Mouse (Mus musculus) embryonic facial prominence, embryonic 15.5 days (tissue): ENCODE results near the gene Pdlim4. TPM values are rescaled to one million over a fixed set of nuclear protein-coding genes. Genes with fewer than 3 reads are reported as not detected.

Source experiments
- ATAC-seq: fragments of 200-750 bp; cut with Nextera tagmentation; 2 replicates; pipeline ENCODE4 v1.8.0; 2017; ENCODE audit warnings: low read depth, moderate TSS enrichment; ENCODE audit not compliant: insufficient number of reproducible peaks, low FRiP score, low TSS enrichment
- H3K27ac ChIP-seq: fragments of 300-500 bp; sonication (generic); replicated peaks from 2 replicates; pipeline ENCODE4 v1.5.1; 2015; ENCODE audit warnings: mild to moderate bottlenecking, inconsistent platforms
- H3K27me3 ChIP-seq: fragments of 300-500 bp; sonication (generic); 2 replicates; pipeline ENCODE4 v1.6.1; 2015; ENCODE audit warnings: inconsistent platforms
- H3K36me3 ChIP-seq: fragments of 300-500 bp; sonication (generic); 2 replicates; pipeline ENCODE4 v1.6.1; 2015; ENCODE audit warnings: mild to moderate bottlenecking, inconsistent platforms
- H3K4me1 ChIP-seq: fragments of 300-500 bp; sonication (generic); 2 replicates; pipeline ENCODE4 v1.6.1; 2015; ENCODE audit warnings: inconsistent platforms
- H3K4me2 ChIP-seq: fragments of 300-500 bp; sonication (generic); replicated peaks from 2 replicates; pipeline ENCODE4 v1.6.1; 2015; ENCODE audit warnings: mild to moderate bottlenecking, inconsistent platforms
- H3K4me3 ChIP-seq: fragments of 300-500 bp; sonication (generic); replicated peaks from 2 replicates; pipeline ENCODE4 v1.5.1; 2015; ENCODE audit warnings: mild to moderate bottlenecking, inconsistent platforms
- H3K9ac ChIP-seq: fragments of 300-500 bp; sonication (generic); 2 replicates; pipeline ENCODE4 v1.6.1; 2015; ENCODE audit warnings: inconsistent platforms
- H3K9me3 ChIP-seq: fragments of 300-500 bp; sonication (generic); replicated peaks from 2 replicates; pipeline ENCODE4 v1.6.1; 2016; ENCODE audit warnings: inconsistent platforms
- WGBS: fragments of 180-500 bp; shearing (Covaris S2); methylation state at CpG from one replicate; pipeline ENCODE4 v1.1.7; 2015; 5-methylcytosine and 5-hydroxymethylcytosine counted together
- polyA plus RNA-seq: library from polyadenylated mRNA; unstranded; fragments of >200 nt; fragmentation: Nextera tagmentation; extraction: Ambion mirVana; gene quantifications from 2 replicates; pipeline ENCODE4 v1.2.1, GENCODE M21; 2015

The Pdlim4 gene
- polyA plus RNA-seq, 1 experiment from 2014 or later: 168 TPM

- no peak for ATAC-seq
- Histone ChIP-seq H3K27ac (no peak overlapping the region), H3K36me3 (no peaks in the 10 kb centered on the region), H3K27me3 (no peaks in the 10 kb centered on the region), H3K9ac (no peak overlapping the region), H3K4me2 (no peak overlapping the region), H3K4me3 (no peak overlapping the region), H3K9me3 (no peaks in the 10 kb centered on the region), H3K4me1 (peaks cover 14% of the 10 kb centered on the region; the same call in 1 of the 2 replicates)
- WGBS: 53% methylated on average over 8 of the region's 8 CpGs
Measured at GRCm38 (mm10) chr11:54091726-54092125, 22.9 kb upstream of the Pdlim4 start.

DNA sequence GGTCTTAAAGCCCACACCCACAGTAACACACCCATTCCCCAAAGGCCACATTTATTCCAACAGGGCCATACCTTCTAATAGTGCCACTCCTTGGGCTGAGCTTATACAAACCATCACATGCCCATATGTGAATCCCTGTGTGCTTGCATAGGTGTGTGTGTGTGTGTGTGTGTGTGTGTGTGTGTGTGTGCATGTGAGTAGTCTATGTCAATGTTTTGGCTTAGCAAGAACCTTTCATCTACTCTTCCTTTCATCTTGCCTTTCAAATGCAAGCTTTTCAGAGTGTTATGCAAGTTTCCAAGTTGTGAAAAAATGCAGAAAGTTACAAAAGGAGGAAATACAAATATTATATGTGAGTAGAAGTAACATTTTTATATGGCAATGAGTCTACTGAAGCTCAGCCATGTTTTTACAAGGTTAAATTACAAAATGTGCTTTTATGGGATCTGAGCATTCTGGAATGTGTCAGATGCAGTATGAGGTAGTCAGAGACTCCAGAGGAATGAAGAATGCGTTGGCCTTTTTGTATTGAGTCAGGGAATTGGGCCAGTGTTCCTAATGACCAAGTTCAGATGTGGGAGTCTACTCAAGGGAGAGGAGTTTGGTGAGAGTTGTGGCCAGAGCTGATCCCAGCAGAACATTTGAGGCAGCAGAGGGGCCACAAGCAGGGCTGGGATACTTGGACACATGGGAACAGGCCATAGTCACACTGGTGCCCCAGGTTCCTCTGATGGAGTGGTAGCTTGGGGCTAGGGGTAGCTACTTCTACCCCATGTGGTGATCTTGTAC, 21.5 kb upstream of the Pdlim4 start:
- Histone ChIP-seq H3K27ac (no peak overlapping the region), H3K4me2 (no peak overlapping the region), H3K36me3 (no peaks in the 10 kb centered on the region), H3K9ac (no peak overlapping the region), H3K4me1 (peaks cover 14% of the 10 kb centered on the region; the same call in 1 of the 2 replicates), H3K9me3 (no peaks in the 10 kb centered on the region), H3K27me3 (no peaks in the 10 kb centered on the region), H3K4me3 (no peak overlapping the region)
- ATAC-seq: no peak
- WGBS: 60% methylated on average over 1 of the region's 1 CpGs

- Histone ChIP-seq H3K9me3 (no peaks in the 10 kb centered on the region), H3K4me2 (no peak overlapping the region), H3K4me3 (no peak overlapping the region), H3K27me3 (no peaks in the 10 kb centered on the region), H3K27ac (no peak overlapping the region), H3K36me3 (no peaks in the 10 kb centered on the region), H3K9ac (no peak overlapping the region), H3K4me1 (peaks cover 14% of the 10 kb centered on the region; the same call in 1 of the 2 replicates)
- no peak for ATAC-seq
- WGBS: 53% methylated on average over 5 of the region's 5 CpGs
Measured at GRCm38 (mm10) chr11:54088947-54089317, 20.1 kb upstream of the Pdlim4 start.

GRCm38 (mm10) chr11:54088253-54088946, 19.6 kb upstream of the Pdlim4 start:
- ATAC-seq: no peak
- no peaks in the 10 kb centered on the region for H3K9me3 ChIP-seq
- no peak overlapping the region for H3K4me3 ChIP-seq
- H3K4me2 ChIP-seq: no peak overlapping the region
- no peaks in the 10 kb centered on the region for H3K36me3 ChIP-seq
- H3K9ac ChIP-seq: no peak overlapping the region
- H3K4me1 ChIP-seq: peaks cover 14% of the 10 kb centered on the region; the same call in 1 of the 2 replicates
- WGBS: 76% methylated on average over 7 of the region's 7 CpGs
- H3K27ac ChIP-seq: no peak overlapping the region
- no peaks in the 10 kb centered on the region for H3K27me3 ChIP-seq

DNA sequence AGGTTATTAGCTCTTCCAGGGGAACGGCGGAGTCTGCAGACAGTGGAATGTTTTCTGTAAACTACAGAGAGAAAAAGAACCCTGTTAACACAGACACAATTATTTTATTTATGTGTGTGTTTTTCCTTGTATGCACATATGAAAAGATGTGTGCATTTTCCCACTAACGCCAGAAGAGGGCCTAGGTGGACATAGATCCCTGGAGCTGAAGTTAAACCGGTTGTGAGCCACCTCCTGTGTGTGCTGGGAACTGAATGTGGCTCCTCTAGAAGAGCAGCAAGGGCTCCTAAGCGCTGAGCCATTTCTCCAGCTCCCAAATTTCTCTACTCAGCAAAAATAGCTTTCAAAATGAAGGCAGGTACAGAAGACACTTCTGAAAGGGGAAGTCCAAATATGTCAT, 17.0 kb upstream of the Pdlim4 start:
- no peak for ATAC-seq
- Histone ChIP-seq H3K27me3 (no peaks in the 10 kb centered on the region), H3K4me1 (no peaks in the 10 kb centered on the region), H3K9ac (no peak overlapping the region), H3K4me3 (no peak overlapping the region), H3K9me3 (no peaks in the 10 kb centered on the region), H3K36me3 (no peaks in the 10 kb centered on the region), H3K27ac (no peak overlapping the region), H3K4me2 (no peak overlapping the region)
- 54% methylated on average over 5 of the region's 5 CpGs for WGBS

DNA sequence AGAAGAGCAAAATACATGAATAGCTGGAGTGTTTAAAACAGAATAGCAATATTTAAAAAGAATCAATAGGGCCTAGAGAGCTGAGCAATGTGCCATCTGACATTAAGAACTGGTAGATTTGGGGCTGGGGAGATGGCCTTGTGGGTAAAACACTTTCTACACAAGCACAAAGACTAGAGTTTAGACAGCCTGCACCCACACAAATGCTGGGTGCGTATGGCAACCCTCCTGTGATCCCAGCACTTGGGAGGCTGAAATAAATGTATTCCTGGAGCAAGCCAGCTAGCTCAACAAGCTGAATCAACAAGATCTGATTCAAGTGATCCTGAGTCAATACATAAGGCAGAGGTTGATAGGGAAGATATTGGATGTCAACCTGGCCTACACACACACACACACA, 16.2 kb upstream of the Pdlim4 start:
- 88% methylated on average over 1 of the region's 1 CpGs for WGBS
- Histone ChIP-seq H3K4me1 (no peaks in the 10 kb centered on the region), H3K4me2 (no peak overlapping the region), H3K27me3 (no peaks in the 10 kb centered on the region), H3K36me3 (no peaks in the 10 kb centered on the region), H3K9me3 (no peaks in the 10 kb centered on the region), H3K9ac (no peak overlapping the region), H3K27ac (no peak overlapping the region), H3K4me3 (no peak overlapping the region)
- ATAC-seq: no peak

- 90% methylated on average over 5 of the region's 5 CpGs for WGBS
- H3K9me3 ChIP-seq: no peaks in the 10 kb centered on the region
- no peak overlapping the region for H3K4me2 ChIP-seq
- H3K9ac ChIP-seq: no peak overlapping the region
- ATAC-seq: no peak
- no peak overlapping the region for H3K27ac ChIP-seq
- no peaks in the 10 kb centered on the region for H3K27me3 ChIP-seq
- H3K4me1 ChIP-seq: no peaks in the 10 kb centered on the region
- H3K4me3 ChIP-seq: no peak overlapping the region
- no peaks in the 10 kb centered on the region for H3K36me3 ChIP-seq
Measured at GRCm38 (mm10) chr11:54082725-54083124, 13.9 kb upstream of the Pdlim4 start.

- no peak overlapping the region for H3K9ac ChIP-seq
- H3K4me3 ChIP-seq: no peak overlapping the region
- no peaks in the 10 kb centered on the region for H3K36me3 ChIP-seq
- no peak for ATAC-seq
- H3K27ac ChIP-seq: 0 out of 2 replicates have a peak overlapping the region, but pooled peaks have one; percentile 44
- H3K9me3 ChIP-seq: no peaks in the 10 kb centered on the region
- H3K27me3 ChIP-seq: no peaks in the 10 kb centered on the region
- H3K4me2 ChIP-seq: no peak overlapping the region
- no peaks in the 10 kb centered on the region for H3K4me1 ChIP-seq
- 32% methylated on average over 7 of the region's 7 CpGs for WGBS
Measured at GRCm38 (mm10) chr11:54080435-54080834, 11.6 kb upstream of the Pdlim4 start.

GRCm38 (mm10) chr11:54076101-54076500, 7.3 kb upstream of the Pdlim4 start:
- no peak overlapping the region for H3K4me2 ChIP-seq
- no peak overlapping the region for H3K9ac ChIP-seq
- H3K36me3 ChIP-seq: no peaks in the 10 kb centered on the region
- H3K27ac ChIP-seq: no peak overlapping the region
- no peak overlapping the region for H3K4me3 ChIP-seq
- peaks cover 19% of the 10 kb centered on the region for H3K4me1 ChIP-seq
- WGBS: 90% methylated on average over 1 of the region's 1 CpGs
- no peaks in the 10 kb centered on the region for H3K27me3 ChIP-seq
- H3K9me3 ChIP-seq: no peaks in the 10 kb centered on the region
- no peak for ATAC-seq

DNA sequence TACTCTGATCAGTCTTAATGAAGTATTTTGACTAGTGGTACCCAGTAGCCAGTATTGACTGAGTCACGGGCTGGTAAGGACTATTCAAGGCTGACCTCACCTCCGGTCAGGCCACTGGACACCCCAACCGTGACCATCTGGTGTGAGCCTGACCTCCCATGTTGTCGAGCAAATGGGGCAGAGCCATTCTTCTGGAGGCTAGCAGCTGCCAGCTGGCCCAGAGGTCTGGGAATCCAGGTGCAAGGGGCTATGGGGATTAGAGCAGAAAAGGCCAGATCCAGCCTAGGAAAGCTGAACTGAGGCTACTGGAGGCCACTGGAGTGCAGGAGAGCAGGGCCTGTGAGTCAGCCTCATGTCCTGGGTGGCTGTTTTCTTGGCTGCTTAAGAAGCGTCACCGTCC, 6.5 kb upstream of the Pdlim4 start:
- H3K4me3 ChIP-seq: no peak overlapping the region
- no peak overlapping the region for H3K4me2 ChIP-seq
- H3K9me3 ChIP-seq: no peaks in the 10 kb centered on the region
- WGBS: 77% methylated on average over 6 of the region's 6 CpGs
- H3K4me1 ChIP-seq: peaks cover 19% of the 10 kb centered on the region
- ATAC-seq: no peak
- no peak overlapping the region for H3K27ac ChIP-seq
- no peak overlapping the region for H3K9ac ChIP-seq
- H3K36me3 ChIP-seq: no peaks in the 10 kb centered on the region
- no peaks in the 10 kb centered on the region for H3K27me3 ChIP-seq

DNA sequence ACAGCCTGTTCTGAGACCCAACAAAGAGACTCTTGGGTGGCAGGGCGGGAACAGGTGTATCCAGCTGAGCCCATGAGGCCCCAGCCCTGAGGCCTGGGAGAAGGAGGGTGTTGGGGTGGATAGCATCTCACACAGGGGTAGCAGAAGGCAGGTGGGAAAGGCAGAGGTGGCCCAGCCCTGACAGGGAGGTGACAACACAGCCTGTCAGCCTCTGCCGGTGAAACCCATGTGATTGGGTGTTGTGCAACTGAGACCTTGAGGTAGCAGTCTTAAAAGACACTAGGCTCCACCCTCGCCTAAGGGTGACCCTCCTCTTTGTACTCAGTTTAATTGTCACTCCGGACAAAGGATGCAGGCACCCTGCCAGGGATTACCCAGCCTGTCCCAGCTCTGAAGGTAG, 4.5 kb upstream of the Pdlim4 start:
- Histone ChIP-seq H3K9me3 (no peaks in the 10 kb centered on the region), H3K4me1 (peaks cover 31% of the 10 kb centered on the region)

More for the DNA sequence above, 4.5 kb upstream of the Pdlim4 start:
- H3K27me3 ChIP-seq: no peaks in the 10 kb centered on the region
- peak overlapping the region; percentile 68 for H3K27ac ChIP-seq
- H3K4me2 ChIP-seq: no peak overlapping the region
- H3K4me3 ChIP-seq: no peak overlapping the region
- 26% methylated on average over 4 of the region's 4 CpGs for WGBS
- H3K36me3 ChIP-seq: no peaks in the 10 kb centered on the region
- H3K9ac ChIP-seq: no peak overlapping the region
- peak; percentile 61 for ATAC-seq
